Mouse (Mus musculus): ENCODE results near the gene Myo18a. TPM values are rescaled to one million over a fixed set of nuclear protein-coding genes. Genes with fewer than 3 reads are reported as not detected.
"Not testable (repeated sequence)": the region's sequence is repeated elsewhere in the genome, so short reads cannot be mapped to it uniquely, and the experiment has no call there.

Myo18a gene
- polyA plus RNA-seq, 1 experiment from 2014 or later = 35.1 TPM

- Histone ChIP-seq H3K4me2 (ENCODE audit: low read length) (no peak overlapping the region), H3K4me1 (ENCODE audit: control insufficient read depth, insufficient read depth, low read depth, low read length) (no peaks in the 10 kb centered on the region), H3K4me3 (ENCODE audit: low read length) (no peak overlapping the region), H3K36me3 (ENCODE audit: control insufficient read depth, insufficient read depth, low read length) (no peaks in the 10 kb centered on the region), H3K27me3 (replicated peaks; ENCODE audit: control insufficient read depth, insufficient read depth, low read length) (no peaks in the 10 kb centered on the region), H3K9me3 (ENCODE audit: control insufficient read depth, low read length) (no peaks in the 10 kb centered on the region), H3K27ac (ENCODE audit: low read depth, low read length) (no peak overlapping the region), H3K9ac (ENCODE audit: low read depth, low read length) (no peak overlapping the region)
- ATAC-seq = no peak
- 39% methylated on average over 6 of the region's 6 CpGs for WGBS
These were observed 19.1 kb upstream of the Myo18a start for GRCm38 (mm10) chr11:77743966-77744365.

- no peak overlapping the region for H3K9ac ChIP-seq (ENCODE audit: low read depth, low read length)
- WGBS = 88% methylated on average over 4 of the region's 4 CpGs
These were observed 16.4 kb upstream of the Myo18a start for GRCm38 (mm10) chr11:77746652-77747051.

GRCm38 (mm10) chr11:77747103-77747502 is 15.9 kb upstream of the Myo18a start:
- not testable (repeated sequence) for H3K27ac ChIP-seq (ENCODE audit: low read depth, low read length); H3K9ac ChIP-seq (ENCODE audit: low read depth, low read length); ATAC-seq; H3K36me3 ChIP-seq (ENCODE audit: control insufficient read depth, insufficient read depth, low read length); H3K4me1 ChIP-seq (ENCODE audit: control insufficient read depth, insufficient read depth, low read depth, low read length); H3K27me3 ChIP-seq (replicated peaks; ENCODE audit: control insufficient read depth, insufficient read depth, low read length); H3K4me2 ChIP-seq (ENCODE audit: low read length); H3K9me3 ChIP-seq (ENCODE audit: control insufficient read depth, low read length); H3K4me3 ChIP-seq (ENCODE audit: low read length)
- WGBS = 94% methylated on average over 14 of the region's 15 CpGs

More at GRCm38 (mm10) chr11:77746652-77747051, 16.4 kb upstream of the Myo18a start:
- Histone ChIP-seq H3K36me3 (ENCODE audit: control insufficient read depth, insufficient read depth, low read length) (no peaks in the 10 kb centered on the region), H3K27me3 (replicated peaks; ENCODE audit: control insufficient read depth, insufficient read depth, low read length) (no peaks in the 10 kb centered on the region), H3K27ac (ENCODE audit: low read depth, low read length) (no peak overlapping the region), H3K9me3 (ENCODE audit: control insufficient read depth, low read length) (no peaks in the 10 kb centered on the region), H3K4me3 (ENCODE audit: low read length) (no peak overlapping the region), H3K4me2 (ENCODE audit: low read length) (no peak overlapping the region), H3K4me1 (ENCODE audit: control insufficient read depth, insufficient read depth, low read depth, low read length) (no peaks in the 10 kb centered on the region)
- ATAC-seq = no peak

GRCm38 (mm10) chr11:77748996-77749395 is 14.1 kb upstream of the Myo18a start:
- Histone ChIP-seq H3K27ac (ENCODE audit: low read depth, low read length) (no peak overlapping the region), H3K27me3 (replicated peaks; ENCODE audit: control insufficient read depth, insufficient read depth, low read length) (no peaks in the 10 kb centered on the region), H3K9me3 (ENCODE audit: control insufficient read depth, low read length) (no peaks in the 10 kb centered on the region), H3K9ac (ENCODE audit: low read depth, low read length) (no peak overlapping the region), H3K4me2 (ENCODE audit: low read length) (no peak overlapping the region), H3K4me1 (ENCODE audit: control insufficient read depth, insufficient read depth, low read depth, low read length) (no peaks in the 10 kb centered on the region), H3K36me3 (ENCODE audit: control insufficient read depth, insufficient read depth, low read length) (no peaks in the 10 kb centered on the region), H3K4me3 (ENCODE audit: low read length) (no peak overlapping the region)
- ATAC-seq = no peak
- WGBS = 69% methylated on average over 5 of the region's 5 CpGs

- Histone ChIP-seq H3K4me2 (ENCODE audit: low read length) (no peak overlapping the region), H3K4me1 (ENCODE audit: control insufficient read depth, insufficient read depth, low read depth, low read length) (no peaks in the 10 kb centered on the region), H3K9me3 (ENCODE audit: control insufficient read depth, low read length) (no peaks in the 10 kb centered on the region), H3K27me3 (replicated peaks; ENCODE audit: control insufficient read depth, insufficient read depth, low read length) (no peaks in the 10 kb centered on the region), H3K27ac (ENCODE audit: low read depth, low read length) (no peak overlapping the region), H3K4me3 (ENCODE audit: low read length) (no peak overlapping the region), H3K36me3 (ENCODE audit: control insufficient read depth, insufficient read depth, low read length) (no peaks in the 10 kb centered on the region), H3K9ac (ENCODE audit: low read depth, low read length) (no peak overlapping the region)
- WGBS = 83% methylated on average over 5 of the region's 5 CpGs
- ATAC-seq = no peak
These were observed 10.5 kb upstream of the Myo18a start for GRCm38 (mm10) chr11:77752525-77752924.

GRCm38 (mm10) chr11:77753469-77753868 is 9.6 kb upstream of the Myo18a start:
- Histone ChIP-seq H3K9ac (ENCODE audit: low read depth, low read length) (no peak overlapping the region), H3K9me3 (ENCODE audit: control insufficient read depth, low read length) (no peaks in the 10 kb centered on the region), H3K36me3 (ENCODE audit: control insufficient read depth, insufficient read depth, low read length) (no peaks in the 10 kb centered on the region), H3K27me3 (replicated peaks; ENCODE audit: control insufficient read depth, insufficient read depth, low read length) (no peaks in the 10 kb centered on the region), H3K27ac (ENCODE audit: low read depth, low read length) (no peak overlapping the region), H3K4me2 (ENCODE audit: low read length) (no peak overlapping the region), H3K4me1 (ENCODE audit: control insufficient read depth, insufficient read depth, low read depth, low read length) (no peaks in the 10 kb centered on the region), H3K4me3 (ENCODE audit: low read length) (no peak overlapping the region)
- WGBS = 84% methylated on average over 3 of the region's 3 CpGs
- no peak for ATAC-seq

GRCm38 (mm10) chr11:77760031-77760430 is 3.0 kb upstream of the Myo18a start:
- ATAC-seq = no peak

GRCm38 (mm10) chr11:77763673-77764340 is 761 bp downstream of the Myo18a start:
- WGBS = 2% methylated on average over 25 of the region's 26 CpGs
- peak; percentile 44 for ATAC-seq
- H3K36me3 ChIP-seq (ENCODE audit: control insufficient read depth, insufficient read depth, low read length) = no peaks in the 10 kb centered on the region
- H3K4me1 ChIP-seq (ENCODE audit: control insufficient read depth, insufficient read depth, low read depth, low read length) = peaks cover 32% of the 10 kb centered on the region
- H3K9ac ChIP-seq (ENCODE audit: low read depth, low read length) = peak overlapping the region; percentile 99
- H3K27ac ChIP-seq (ENCODE audit: low read depth, low read length) = peak overlapping the region; percentile 88
- H3K4me2 ChIP-seq (ENCODE audit: low read length) = peak overlapping the region; percentile 73
- H3K4me3 ChIP-seq (ENCODE audit: low read length) = peak overlapping the region; percentile 87
- no peaks in the 10 kb centered on the region for H3K9me3 ChIP-seq (ENCODE audit: control insufficient read depth, low read length)
- H3K27me3 ChIP-seq (replicated peaks; ENCODE audit: control insufficient read depth, insufficient read depth, low read length) = no peaks in the 10 kb centered on the region

More at GRCm38 (mm10) chr11:77760031-77760430, 3.0 kb upstream of the Myo18a start:
- Histone ChIP-seq H3K27ac (ENCODE audit: low read depth, low read length) (no peak overlapping the region), H3K27me3 (replicated peaks; ENCODE audit: control insufficient read depth, insufficient read depth, low read length) (no peaks in the 10 kb centered on the region; the same call in 1 of the 2 replicates), H3K9me3 (ENCODE audit: control insufficient read depth, low read length) (no peaks in the 10 kb centered on the region), H3K4me2 (ENCODE audit: low read length) (no peak overlapping the region), H3K9ac (ENCODE audit: low read depth, low read length) (no peak overlapping the region), H3K4me1 (ENCODE audit: control insufficient read depth, insufficient read depth, low read depth, low read length) (peaks cover 15% of the 10 kb centered on the region), H3K4me3 (ENCODE audit: low read length) (no peak overlapping the region), H3K36me3 (ENCODE audit: control insufficient read depth, insufficient read depth, low read length) (no peaks in the 10 kb centered on the region)
- WGBS = 89% methylated on average over 4 of the region's 4 CpGs

- H3K4me1 ChIP-seq (ENCODE audit: control insufficient read depth, insufficient read depth, low read depth, low read length) = peaks cover 32% of the 10 kb centered on the region
- no peaks in the 10 kb centered on the region for H3K36me3 ChIP-seq (ENCODE audit: control insufficient read depth, insufficient read depth, low read length)
- H3K27me3 ChIP-seq (replicated peaks; ENCODE audit: control insufficient read depth, insufficient read depth, low read length) = no peaks in the 10 kb centered on the region
- no peaks in the 10 kb centered on the region for H3K9me3 ChIP-seq (ENCODE audit: control insufficient read depth, low read length)
- H3K27ac ChIP-seq (ENCODE audit: low read depth, low read length) = peak overlapping the region; percentile 41; the same call in 1 of the 2 replicates
- WGBS = 37% methylated on average over 9 of the region's 9 CpGs
- peak overlapping the region; percentile 87 for H3K4me3 ChIP-seq (ENCODE audit: low read length)
- peak overlapping the region; percentile 99; the same call in 1 of the 2 replicates for H3K9ac ChIP-seq (ENCODE audit: low read depth, low read length)
- ATAC-seq = no peak
- H3K4me2 ChIP-seq (ENCODE audit: low read length) = peak overlapping the region; percentile 73
These were observed 1.8 kb downstream of the Myo18a start for GRCm38 (mm10) chr11:77764694-77765458.
